Mouse (Mus musculus): ENCODE data around the gene Slc38a1.

DNA sequence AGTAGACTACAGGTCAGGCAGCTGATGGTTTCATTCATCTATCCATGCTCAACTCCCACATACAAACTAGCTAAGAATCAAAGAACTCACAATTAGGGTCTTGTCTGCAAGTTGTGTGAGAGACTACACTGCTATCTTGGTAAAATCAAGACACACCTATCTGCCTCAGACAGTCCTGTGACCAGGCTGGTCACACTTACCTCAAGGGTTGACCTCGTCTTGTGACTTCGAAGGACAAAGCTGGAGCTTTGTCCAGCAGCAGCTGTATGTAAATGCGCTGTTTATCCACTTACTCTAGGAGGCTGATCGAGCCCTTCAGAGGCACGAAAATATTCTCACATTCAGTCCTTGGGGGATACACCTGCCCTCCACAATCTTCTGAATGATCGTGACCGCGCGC lies 45.6 kb downstream of the Slc38a1 start:
- TF ChIP-seq CTCF (IDR thresholded peaks at IDR 0.05; ENCODE audit: low read depth) (no peak), EP300 (IDR thresholded peaks at IDR 0.05; ENCODE audit: low read depth) (no peak)

All from heart, postnatal 0 days (tissue).